Mouse (Mus musculus): Measurements from ENCODE around the gene Eif5. TPM values are rescaled to one million over a fixed set of nuclear protein-coding genes. Genes with fewer than 3 reads are reported as not detected.

Gene Eif5
- polyA plus RNA-seq, 1 experiment from 2014 or later, result 504 TPM

- no peak for ATAC-seq (ENCODE audit: insufficient number of reproducible peaks, low FRiP score, low TSS enrichment, low read depth)
- Histone ChIP-seq H3K9ac (no peak overlapping the region), H3K4me3 (replicated peaks) (no peak overlapping the region), H3K27me3 (no peaks in the 10 kb centered on the region), H3K27ac (replicated peaks) (no peak overlapping the region), H3K4me1 (no peaks in the 10 kb centered on the region), H3K9me3 (replicated peaks) (no peaks in the 10 kb centered on the region), H3K4me2 (replicated peaks) (no peak overlapping the region), H3K36me3 (no peaks in the 10 kb centered on the region)
- WGBS, result 77% methylated on average over 5 of the region's 5 CpGs
Measured at GRCm38 (mm10) chr12:111565363-111565762, 27.5 kb downstream of the Eif5 start.

- Histone ChIP-seq H3K27me3 (no peaks in the 10 kb centered on the region), H3K4me3 (replicated peaks) (no peak overlapping the region), H3K4me2 (replicated peaks) (no peak overlapping the region), H3K36me3 (no peaks in the 10 kb centered on the region), H3K27ac (replicated peaks) (no peak overlapping the region), H3K4me1 (peaks cover 10% of the 10 kb centered on the region), H3K9ac (no peak overlapping the region), H3K9me3 (replicated peaks) (no peaks in the 10 kb centered on the region)
- ATAC-seq (ENCODE audit: insufficient number of reproducible peaks, low FRiP score, low TSS enrichment, low read depth), result no peak
- 67% methylated on average over 11 of the region's 11 CpGs for WGBS
Measured at GRCm38 (mm10) chr12:111568836-111569235, 31.0 kb downstream of the Eif5 start.

GRCm38 (mm10) chr12:111572406-111572805 is 34.6 kb downstream of the Eif5 start:
- Histone ChIP-seq H3K9me3 (replicated peaks) (no peaks in the 10 kb centered on the region), H3K27me3 (no peaks in the 10 kb centered on the region), H3K4me3 (replicated peaks) (no peak overlapping the region), H3K27ac (replicated peaks) (no peak overlapping the region), H3K36me3 (no peaks in the 10 kb centered on the region), H3K4me1 (peaks cover 22% of the 10 kb centered on the region), H3K4me2 (replicated peaks) (no peak overlapping the region), H3K9ac (no peak overlapping the region)
- ATAC-seq (ENCODE audit: insufficient number of reproducible peaks, low FRiP score, low TSS enrichment, low read depth), result no peak
- WGBS, result 67% methylated on average over 7 of the region's 7 CpGs

GRCm38 (mm10) chr12:111573315-111573714 is 35.5 kb downstream of the Eif5 start:
- H3K4me3 ChIP-seq (replicated peaks), result peak overlapping the region; percentile 99
- no peaks in the 10 kb centered on the region for H3K36me3 ChIP-seq
- no peak for ATAC-seq (ENCODE audit: insufficient number of reproducible peaks, low FRiP score, low TSS enrichment, low read depth)
- peak overlapping the region; percentile 35 for H3K9ac ChIP-seq
- no peaks in the 10 kb centered on the region for H3K27me3 ChIP-seq
- no peak overlapping the region for H3K27ac ChIP-seq (replicated peaks)
- peaks cover 22% of the 10 kb centered on the region for H3K4me1 ChIP-seq
- no peaks in the 10 kb centered on the region for H3K9me3 ChIP-seq (replicated peaks)
- H3K4me2 ChIP-seq (replicated peaks), result peak overlapping the region; percentile 86
- WGBS, result 37% methylated on average over 6 of the region's 6 CpGs

GRCm38 (mm10) chr12:111574074-111574886 is 36.5 kb downstream of the Eif5 start, which contains the start of gene Mark3:
Gene Mark3, plus strand, starts transcription at chr12:111574523.
- WGBS, result under 1% methylated on average over 53 of the region's 75 CpGs
- peak; percentile 99 for ATAC-seq (ENCODE audit: insufficient number of reproducible peaks, low FRiP score, low TSS enrichment, low read depth)
- peaks cover 22% of the 10 kb centered on the region for H3K4me1 ChIP-seq
- H3K9ac ChIP-seq, result peak within 1 kb of the TSS; percentile 98
- H3K36me3 ChIP-seq, result no peaks in the 10 kb centered on the region
- peak within 1 kb of the TSS; percentile 95 for H3K27ac ChIP-seq (replicated peaks)
- no peaks in the 10 kb centered on the region for H3K9me3 ChIP-seq (replicated peaks)
- peak within 1 kb of the TSS; percentile 99 for H3K4me3 ChIP-seq (replicated peaks)
- H3K4me2 ChIP-seq (replicated peaks), result peak within 1 kb of the TSS; percentile 86
- H3K27me3 ChIP-seq, result no peaks in the 10 kb centered on the region

GRCm38 (mm10) chr12:111574887-111575838 is 37.3 kb downstream of the Eif5 start:
- peaks cover 22% of the 10 kb centered on the region for H3K4me1 ChIP-seq

GRCm38 (mm10) chr12:111583058-111583457 is 45.2 kb downstream of the Eif5 start:
- Histone ChIP-seq H3K9me3 (replicated peaks) (no peaks in the 10 kb centered on the region), H3K27me3 (no peaks in the 10 kb centered on the region)

More at GRCm38 (mm10) chr12:111574887-111575838, 37.3 kb downstream of the Eif5 start:
- Histone ChIP-seq H3K36me3 (no peaks in the 10 kb centered on the region), H3K9me3 (replicated peaks) (no peaks in the 10 kb centered on the region), H3K27ac (replicated peaks) (peak overlapping the region; percentile 95), H3K27me3 (no peaks in the 10 kb centered on the region), H3K9ac (peak overlapping the region; percentile 98), H3K4me3 (replicated peaks) (peak overlapping the region; percentile 99), H3K4me2 (replicated peaks) (peak overlapping the region; percentile 86)
- under 1% methylated on average over 58 of the region's 58 CpGs for WGBS
- ATAC-seq (ENCODE audit: insufficient number of reproducible peaks, low FRiP score, low TSS enrichment, low read depth), result peak; percentile 40; the same call in 1 of the 2 replicates

GRCm38 (mm10) chr12:111584401-111584800 is 46.6 kb downstream of the Eif5 start:
- Histone ChIP-seq H3K9me3 (replicated peaks) (no peaks in the 10 kb centered on the region), H3K4me1 (no peaks in the 10 kb centered on the region), H3K27ac (replicated peaks) (no peak overlapping the region), H3K4me2 (replicated peaks) (no peak overlapping the region), H3K9ac (no peak overlapping the region), H3K36me3 (no peaks in the 10 kb centered on the region), H3K4me3 (replicated peaks) (no peak overlapping the region), H3K27me3 (no peaks in the 10 kb centered on the region)
- no peak for ATAC-seq (ENCODE audit: insufficient number of reproducible peaks, low FRiP score, low TSS enrichment, low read depth)
- WGBS, result 61% methylated on average over 1 of the region's 1 CpGs

More at GRCm38 (mm10) chr12:111583058-111583457, 45.2 kb downstream of the Eif5 start:
- no peak for ATAC-seq (ENCODE audit: insufficient number of reproducible peaks, low FRiP score, low TSS enrichment, low read depth)
- 92% methylated on average over 1 of the region's 1 CpGs for WGBS
- H3K4me3 ChIP-seq (replicated peaks), result no peak overlapping the region
- no peak overlapping the region for H3K4me2 ChIP-seq (replicated peaks)
- no peak overlapping the region for H3K9ac ChIP-seq
- no peaks in the 10 kb centered on the region for H3K4me1 ChIP-seq
- H3K36me3 ChIP-seq, result no peaks in the 10 kb centered on the region
- no peak overlapping the region for H3K27ac ChIP-seq (replicated peaks)

GRCm38 (mm10) chr12:111587252-111587651 is 49.4 kb downstream of the Eif5 start:
- Histone ChIP-seq H3K4me3 (replicated peaks) (no peak overlapping the region), H3K27ac (replicated peaks) (no peak overlapping the region), H3K4me1 (no peaks in the 10 kb centered on the region), H3K36me3 (0 out of 2 replicates have a peak, but pooled peaks cover 2% of the 10 kb centered on the region), H3K27me3 (no peaks in the 10 kb centered on the region), H3K9ac (no peak overlapping the region), H3K9me3 (replicated peaks) (no peaks in the 10 kb centered on the region), H3K4me2 (replicated peaks) (no peak overlapping the region)
- 68% methylated on average over 12 of the region's 12 CpGs for WGBS
- no peak for ATAC-seq (ENCODE audit: insufficient number of reproducible peaks, low FRiP score, low TSS enrichment, low read depth)

- WGBS, result 81% methylated on average over 14 of the region's 14 CpGs
Measured at GRCm38 (mm10) chr12:111592407-111593021, 54.7 kb downstream of the Eif5 start.

GRCm38 (mm10) chr12:111593775-111594174 is 56.0 kb downstream of the Eif5 start:
- H3K9ac ChIP-seq, result no peak overlapping the region
- no peaks in the 10 kb centered on the region for H3K4me1 ChIP-seq
- no peaks in the 10 kb centered on the region for H3K9me3 ChIP-seq (replicated peaks)
- no peak overlapping the region for H3K4me2 ChIP-seq (replicated peaks)
- 81% methylated on average over 2 of the region's 2 CpGs for WGBS
- no peak overlapping the region for H3K4me3 ChIP-seq (replicated peaks)
- peaks cover 50% of the 10 kb centered on the region for H3K36me3 ChIP-seq
- H3K27ac ChIP-seq (replicated peaks), result no peak overlapping the region
- H3K27me3 ChIP-seq, result no peaks in the 10 kb centered on the region
- no peak for ATAC-seq (ENCODE audit: insufficient number of reproducible peaks, low FRiP score, low TSS enrichment, low read depth)

More at GRCm38 (mm10) chr12:111592407-111593021, 54.7 kb downstream of the Eif5 start:
- Histone ChIP-seq H3K9ac (no peak overlapping the region), H3K4me3 (replicated peaks) (no peak overlapping the region), H3K4me2 (replicated peaks) (no peak overlapping the region), H3K9me3 (replicated peaks) (no peaks in the 10 kb centered on the region), H3K36me3 (peaks cover 39% of the 10 kb centered on the region), H3K27ac (replicated peaks) (no peak overlapping the region), H3K4me1 (no peaks in the 10 kb centered on the region), H3K27me3 (no peaks in the 10 kb centered on the region)
- ATAC-seq (ENCODE audit: insufficient number of reproducible peaks, low FRiP score, low TSS enrichment, low read depth), result no peak

Data from embryonic facial prominence, embryonic 15.5 days (tissue).